Mouse (Mus musculus): ENCODE results near the gene Elmo1.

DNA sequence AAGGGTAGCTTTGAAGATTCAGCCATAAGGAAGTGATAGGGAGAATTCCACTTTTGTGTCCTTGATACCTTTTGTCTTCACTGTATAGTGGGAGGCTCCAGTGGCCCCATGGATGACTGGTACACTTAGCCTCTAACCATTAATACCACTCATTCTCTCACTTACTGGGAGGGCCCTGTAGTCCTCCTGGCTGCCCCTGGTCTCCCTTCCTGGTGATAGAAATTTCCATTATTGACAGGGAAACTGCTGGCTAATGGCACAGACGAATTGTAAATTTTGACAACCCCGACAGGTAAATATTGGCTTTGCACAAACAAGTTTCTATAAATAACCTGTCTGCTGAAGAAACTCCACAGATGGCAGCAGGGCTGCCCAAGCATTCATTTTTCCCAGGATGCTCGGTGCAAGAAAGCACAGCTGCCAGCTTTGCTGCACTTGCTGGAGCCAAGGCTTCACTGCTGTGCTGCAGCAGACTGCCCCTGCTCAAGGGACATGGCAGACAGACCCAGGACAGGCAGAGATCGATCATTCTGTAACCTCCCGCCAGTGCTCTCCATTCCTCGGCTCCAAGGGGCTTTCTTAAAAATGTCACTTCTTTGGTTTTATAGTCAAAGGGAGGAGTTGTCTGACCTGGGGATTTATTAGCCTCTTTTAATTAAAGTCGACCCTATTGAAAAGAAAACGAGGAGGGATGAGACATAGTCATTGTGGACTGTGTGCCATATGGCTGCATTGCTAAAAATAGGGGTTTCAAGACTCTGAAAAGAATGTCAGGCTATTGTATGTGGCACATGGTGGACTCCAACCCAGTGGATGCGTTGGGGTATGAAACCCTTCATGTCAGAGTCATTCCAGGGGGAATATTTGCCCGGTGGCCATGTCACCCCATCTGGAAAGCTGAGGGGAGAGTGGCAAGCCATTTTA is 422.2 kb downstream of the Elmo1 start:
- TF ChIP-seq POLR2A (IDR thresholded peaks at IDR 0.05; ENCODE audit: insufficient read depth, low read depth, low read length) (no peak), CTCF (IDR thresholded peaks at IDR 0.05; ENCODE audit: insufficient read depth, low read depth, low read length) (no peak)

Measured in olfactory bulb, adult 2 months (tissue).